Mouse (Mus musculus) bone marrow, adult 2 months (tissue): ENCODE measurements around the gene Uspl1.

Experiments used
- CTCF ChIP-seq: fragments of 200-500 bp; IDR thresholded peaks from 2 replicates; pipeline ENCODE4 v1.5.1; 2011; ENCODE audit warnings: low read length, control low read depth; ENCODE audit not compliant: control insufficient read depth, insufficient read depth
- POLR2A ChIP-seq: fragments of 200-500 bp; IDR thresholded peaks from 2 replicates; pipeline ENCODE4 v1.6.1; 2011; ENCODE audit warnings: low read depth, mild to moderate bottlenecking, control low read depth, low read length, borderline replicate concordance; ENCODE audit not compliant: control insufficient read depth

GRCm38 (mm10) chr5:149175736-149176135, 8.4 kb upstream of the Uspl1 start:
- no peak for TF ChIP-seq CTCF
- no peak for TF ChIP-seq POLR2A
